Mouse (Mus musculus) lung, adult 2 months (tissue): ENCODE data around the gene Ccdc126.

Experiments used
- CTCF ChIP-seq: fragments of 200-500 bp; IDR thresholded peaks from 2 replicates; pipeline ENCODE4 v1.5.1; 2011; ENCODE audit warnings: mild to moderate bottlenecking, low read length, control low read depth; ENCODE audit not compliant: insufficient read depth
- POLR2A ChIP-seq: fragments of 200-500 bp; IDR thresholded peaks from 2 replicates; pipeline ENCODE4 v1.6.1; 2011; ENCODE audit warnings: low read depth, mild to moderate bottlenecking, control low read depth, low read length, borderline replicate concordance; ENCODE audit errors: extremely low read depth

DNA sequence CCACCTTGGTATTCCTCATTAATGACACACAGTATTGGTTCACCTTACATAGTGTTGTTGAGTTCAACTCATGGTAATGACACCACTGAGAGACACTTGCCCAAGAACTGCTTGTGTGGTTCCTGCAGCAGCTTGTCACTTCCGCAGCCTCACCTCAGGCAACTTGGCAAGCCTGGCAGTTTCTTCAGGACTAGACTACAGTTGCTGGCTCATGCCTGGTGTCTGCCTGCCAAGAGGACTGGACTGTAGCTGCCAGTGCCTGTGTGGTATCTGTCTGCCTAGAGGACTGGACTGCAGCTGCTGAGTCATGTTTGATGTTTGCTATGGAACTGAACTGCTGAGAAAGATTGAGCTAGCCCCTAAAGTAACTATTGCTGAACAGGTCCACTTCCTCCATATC, 37.0 kb upstream of the Ccdc126 start:
- no peak for TF ChIP-seq CTCF
- no peak for TF ChIP-seq POLR2A
